Mouse (Mus musculus) R1 (cell line): Measurements from ENCODE around the gene Acbd6.

ENCODE experiments used
- DNase-seq: peaks from one replicate; pipeline ENCODE4 v3.0.0-alpha.2; 2018; ENCODE audit warnings: low read depth, low spot score

Acbd6 gene

DNA sequence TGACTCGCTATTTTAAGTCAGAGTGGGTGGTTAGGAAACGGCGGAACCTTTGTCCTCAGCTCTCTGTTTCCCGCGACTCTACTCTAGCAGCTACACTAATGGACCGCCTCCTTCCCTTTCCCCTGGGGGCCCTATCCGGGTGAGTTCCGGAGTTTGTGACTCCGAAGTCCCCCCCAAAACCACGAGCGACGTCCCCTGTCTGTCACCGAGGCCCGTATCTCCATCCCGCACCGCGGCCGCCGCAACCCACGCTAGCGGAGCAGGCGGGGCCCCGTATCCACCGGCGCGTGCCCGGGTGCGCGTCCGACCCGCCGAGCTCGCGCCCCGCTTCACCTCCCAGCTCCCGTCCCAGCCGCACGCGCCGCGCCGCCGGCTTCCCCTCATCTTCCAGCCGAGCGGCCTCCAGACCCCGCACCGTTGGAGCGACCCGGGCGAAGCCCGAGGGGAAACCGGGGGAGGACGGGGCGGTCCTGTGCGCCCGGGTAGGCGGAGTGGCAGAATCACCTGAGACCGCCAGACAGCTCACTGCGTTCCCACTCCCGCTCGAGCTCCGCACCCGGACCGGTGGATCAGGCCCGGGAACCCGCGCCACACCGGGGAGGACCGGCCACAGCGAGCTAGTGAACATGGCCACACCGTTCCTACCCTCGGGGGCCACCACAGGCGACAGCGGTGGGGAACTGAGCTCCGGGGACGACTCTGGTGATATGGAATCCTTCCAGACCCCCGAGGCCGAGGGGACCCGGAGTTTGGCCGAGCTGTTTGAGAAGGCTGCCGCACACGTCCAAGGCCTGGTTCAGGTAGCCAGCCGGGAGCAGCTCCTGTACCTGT, at the start of gene Acbd6:
Gene Acbd6, plus strand, starts transcription at position 109 of the 831 bp plus-strand sequence.
- DNase-seq = peak; percentile 93

GRCm38 (mm10) chr1:155510263-155510662, 47.7 kb upstream of the Acbd6 start:
- no peak for DNase-seq

DNA sequence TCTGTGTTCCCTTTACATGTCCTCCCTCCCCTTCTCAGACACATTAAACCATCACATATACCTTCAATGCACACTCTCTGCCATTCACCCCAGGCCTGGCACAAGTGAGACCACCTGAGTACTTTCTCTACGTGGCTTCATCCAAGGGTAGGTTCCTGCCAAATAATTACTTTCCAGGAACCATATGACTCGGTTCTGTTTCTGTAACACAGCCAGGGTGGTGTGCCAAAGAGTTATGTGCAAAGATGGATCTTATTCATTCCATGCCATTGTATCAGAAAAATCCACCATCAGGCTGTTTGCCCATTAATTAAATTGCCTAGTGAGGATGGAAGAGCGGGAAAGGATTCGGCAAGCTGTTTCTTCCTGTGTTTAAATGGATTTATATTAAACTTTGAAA, 42.1 kb upstream of the Acbd6 start:
- DNase-seq = no peak

- peak; percentile 78 for DNase-seq
Observed at GRCm38 (mm10) chr1:155516594-155516993, 41.3 kb upstream of the Acbd6 start.

DNA sequence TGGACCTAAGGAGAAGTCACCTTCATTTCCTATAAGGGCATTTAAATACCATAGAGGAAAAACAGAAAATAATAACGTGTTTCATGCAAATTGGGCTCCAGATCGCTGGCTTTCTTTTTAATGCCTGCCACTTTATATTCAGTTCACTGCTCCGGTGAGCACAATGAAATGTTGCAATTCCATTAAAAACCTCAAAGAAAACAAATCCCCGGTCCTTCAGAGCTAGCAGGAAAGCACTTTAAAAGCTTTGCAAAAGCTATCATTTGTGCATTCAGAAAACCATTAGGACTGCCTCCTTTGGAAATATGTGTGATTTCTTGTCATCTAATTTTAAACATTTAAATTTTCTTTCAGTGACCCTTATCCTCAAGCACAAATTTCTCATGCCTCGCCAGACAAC, 40.9 kb upstream of the Acbd6 start:
- no peak for DNase-seq

DNA sequence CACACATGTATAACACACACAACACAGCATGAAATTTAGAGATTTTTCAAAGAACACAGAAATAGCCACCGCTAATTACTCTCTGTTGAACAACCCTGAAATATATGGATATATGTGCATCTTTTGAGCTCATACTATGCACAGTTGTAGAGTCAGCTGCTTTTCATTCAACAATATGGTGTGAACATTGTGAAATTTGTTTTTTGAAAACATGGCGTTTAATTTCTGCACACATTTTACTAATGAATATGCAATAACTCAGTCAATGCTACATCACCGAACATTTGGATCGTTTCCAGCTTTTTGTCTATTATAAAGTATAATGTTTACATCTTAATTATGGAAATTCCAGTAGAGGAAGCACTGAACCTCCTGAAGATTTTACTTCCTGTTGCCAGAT, 37.6 kb upstream of the Acbd6 start:
- no peak for DNase-seq

GRCm38 (mm10) chr1:155522493-155522892, 35.4 kb upstream of the Acbd6 start:
- no peak for DNase-seq

DNA sequence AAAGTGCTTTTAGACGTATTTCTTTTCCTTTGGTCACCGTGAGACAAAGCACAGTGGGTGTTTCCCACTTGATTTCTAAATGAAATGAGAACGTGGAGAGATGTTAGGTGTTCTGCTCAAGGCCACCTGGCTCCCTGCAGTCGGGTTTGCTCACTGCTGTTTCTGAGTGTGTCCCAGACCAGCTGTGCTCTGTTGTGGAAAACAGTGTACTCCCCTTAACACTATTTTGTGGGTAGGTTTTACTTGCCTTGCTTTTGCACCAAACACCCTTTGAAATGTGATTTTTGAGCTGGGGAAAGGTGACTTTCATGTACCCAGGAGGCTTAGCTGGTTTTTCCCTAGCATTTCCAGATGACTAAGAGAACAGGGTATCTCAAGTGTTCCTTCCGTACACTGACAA, 31.7 kb upstream of the Acbd6 start:
- DNase-seq = no peak

- DNase-seq = no peak
Observed at GRCm38 (mm10) chr1:155527027-155527786, 30.7 kb upstream of the Acbd6 start.

DNA sequence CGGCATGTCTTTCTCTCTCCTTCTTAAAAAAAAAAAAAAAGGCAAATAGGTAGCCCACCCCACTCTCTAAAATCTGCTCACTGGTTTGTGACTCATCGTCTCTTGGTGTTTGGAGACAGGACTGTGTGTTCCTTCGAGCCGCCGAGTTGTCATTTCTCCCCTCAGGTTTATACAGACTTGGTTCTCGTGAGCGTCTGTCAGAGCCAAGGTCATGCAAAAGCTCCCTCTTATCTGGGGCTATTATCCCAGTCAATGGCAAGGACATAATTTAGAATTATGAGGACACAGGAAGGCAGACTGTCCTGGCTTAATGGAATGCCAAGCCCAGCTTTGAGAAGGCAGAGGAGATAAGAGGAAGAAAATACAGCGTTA, 30.1 kb upstream of the Acbd6 start:
- DNase-seq = no peak

GRCm38 (mm10) chr1:155528405-155529119, 29.4 kb upstream of the Acbd6 start:
- DNase-seq = no peak

- DNase-seq = no peak
Observed at GRCm38 (mm10) chr1:155529120-155529963, 28.6 kb upstream of the Acbd6 start.

- DNase-seq = no peak
Observed at GRCm38 (mm10) chr1:155530561-155531457, 27.1 kb upstream of the Acbd6 start.

GRCm38 (mm10) chr1:155532396-155532795, 25.5 kb upstream of the Acbd6 start:
- no peak for DNase-seq

GRCm38 (mm10) chr1:155532833-155533688, 24.9 kb upstream of the Acbd6 start:
- no peak for DNase-seq

GRCm38 (mm10) chr1:155533689-155533965, 24.3 kb upstream of the Acbd6 start:
- DNase-seq = no peak

GRCm38 (mm10) chr1:155537005-155537642, 20.8 kb upstream of the Acbd6 start:
- DNase-seq = peak; percentile 49

DNA sequence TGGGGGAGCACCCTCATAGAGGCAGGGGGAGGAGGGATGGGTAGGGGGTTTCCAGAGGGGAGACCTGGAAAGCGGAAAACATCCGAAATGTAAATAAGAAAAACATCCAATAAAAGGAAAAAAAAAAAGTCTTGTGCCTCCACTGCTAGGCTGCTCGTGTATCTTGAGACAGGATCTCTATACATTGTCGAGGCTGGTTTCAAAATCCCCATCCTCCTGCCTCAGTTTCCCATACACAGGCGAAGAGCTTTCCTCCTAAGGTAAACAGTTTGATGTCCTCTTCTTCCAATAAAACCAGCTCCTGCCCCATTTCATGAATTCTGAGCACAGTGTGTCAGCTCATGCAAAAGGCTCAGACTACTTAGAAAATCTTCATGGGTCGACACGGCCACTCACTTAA, 19.9 kb upstream of the Acbd6 start:
- DNase-seq = no peak

DNA sequence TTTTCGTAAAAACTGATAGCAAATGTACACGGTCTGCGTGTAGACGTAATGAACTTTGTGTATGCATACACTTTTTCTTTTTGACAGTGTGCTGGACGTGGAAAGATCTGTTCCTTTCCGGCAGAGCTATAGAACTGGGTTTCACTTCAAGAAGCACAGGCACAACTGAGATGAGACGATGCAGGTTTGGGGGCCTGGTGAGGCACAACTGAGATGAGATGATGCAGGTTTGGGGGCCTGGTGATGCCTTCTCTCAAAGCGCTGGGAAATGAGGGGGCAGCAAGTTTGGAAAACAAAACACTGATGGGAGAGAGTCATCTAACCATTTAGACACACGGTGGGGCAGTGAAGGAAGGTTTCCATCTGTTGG, 293 bp upstream of the Acbd6 start:
- no peak for DNase-seq
